Mouse (Mus musculus): ENCODE data around the gene Olfr1438-ps1. TPM values are rescaled to one million over a fixed set of nuclear protein-coding genes. Genes with fewer than 3 reads are reported as not detected.
"Not testable (repeated sequence)": the region's sequence is repeated elsewhere in the genome, so short reads cannot be mapped to it uniquely, and the experiment has no call there.

The Olfr1438-ps1 gene
- not detected in 2 replicates for polyA plus RNA-seq (2015; fragmentation: Nextera tagmentation; extraction: Ambion mirVana)

DNA sequence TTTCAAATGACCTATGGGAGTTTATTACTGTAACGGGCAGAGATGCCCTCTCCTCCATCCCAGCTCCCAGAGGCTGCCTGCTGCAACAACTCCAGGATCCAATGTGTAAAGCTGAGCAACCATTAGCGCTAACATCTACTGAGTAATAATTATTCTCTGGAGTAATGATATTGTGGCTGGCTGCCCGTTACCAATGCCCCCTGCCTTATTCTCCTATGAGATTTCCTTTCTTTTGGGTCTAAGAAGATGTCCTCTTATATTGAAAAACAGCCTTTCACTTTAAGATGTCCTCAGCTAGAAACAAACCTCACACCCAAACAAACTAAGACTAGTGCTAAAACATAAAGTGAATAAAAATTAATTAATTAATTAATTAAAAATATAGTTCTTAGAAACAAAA, at the start of gene Olfr1438-ps1:
Olfr1438-ps1 (minus strand) TSS at position 101 of the 400 bp plus-strand sequence.
- ATAC-seq (replicated peaks; ENCODE audit: insufficient number of reproducible peaks, insufficient read depth, low FRiP score, low read depth): no peak
- 79% methylated on average over 3 of the region's 3 CpGs for WGBS

GRCm38 (mm10) chr19:12374465-12375025, 38.8 kb upstream of the Olfr1438-ps1 start:
- H3K27me3 ChIP-seq: no peaks in the 10 kb centered on the region
- no peak for ATAC-seq (replicated peaks; ENCODE audit: insufficient number of reproducible peaks, insufficient read depth, low FRiP score, low read depth)
- no peak overlapping the region for H3K9ac ChIP-seq
- no peak overlapping the region for H3K27ac ChIP-seq
- H3K9me3 ChIP-seq (replicated peaks): no peaks in the 10 kb centered on the region
- whole genome bisulfite sequencing: 61% methylated on average over 2 of the region's 2 CpGs
- no peak overlapping the region for H3K4me2 ChIP-seq
- H3K36me3 ChIP-seq: no peaks in the 10 kb centered on the region
- H3K4me1 ChIP-seq (replicated peaks): no peaks in the 10 kb centered on the region
- no peak overlapping the region for H3K4me3 ChIP-seq

More for the DNA sequence above, at the start of gene Olfr1438-ps1:
- H3K9ac ChIP-seq: no peak within 1 kb of the TSS
- H3K4me3 ChIP-seq: no peak within 1 kb of the TSS
- H3K9me3 ChIP-seq (replicated peaks): no peaks in the 10 kb centered on the region
- H3K4me2 ChIP-seq: no peak within 1 kb of the TSS
- no peaks in the 10 kb centered on the region for H3K4me1 ChIP-seq (replicated peaks)
- H3K36me3 ChIP-seq: no peaks in the 10 kb centered on the region
- H3K27ac ChIP-seq: no peak within 1 kb of the TSS
- H3K27me3 ChIP-seq: no peaks in the 10 kb centered on the region

DNA sequence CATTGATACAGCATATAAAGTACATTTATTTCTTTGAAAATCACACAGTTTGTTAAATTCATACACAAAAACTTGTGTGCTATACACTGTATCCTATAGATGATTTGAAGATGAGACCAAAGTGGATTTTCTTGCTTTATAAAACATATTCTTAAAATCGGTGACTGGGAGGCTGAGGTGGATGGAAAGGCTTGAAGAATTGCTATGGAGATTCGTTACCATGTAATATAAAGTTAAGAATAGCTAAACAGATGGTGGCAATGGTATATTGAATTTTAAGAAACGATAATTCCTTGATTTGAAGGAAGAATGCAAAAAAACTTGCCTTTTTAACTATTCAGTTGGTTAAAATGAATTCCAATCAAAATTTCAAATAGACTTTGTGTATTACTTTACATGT, 37.3 kb upstream of the Olfr1438-ps1 start:
- 63% methylated on average over 3 of the region's 3 CpGs for WGBS
- Histone ChIP-seq H3K9ac (no peak overlapping the region), H3K27me3 (no peaks in the 10 kb centered on the region)

GRCm38 (mm10) chr19:12325001-12325400, 10.7 kb downstream of the Olfr1438-ps1 start, which contains the start of gene Olfr1437:
Olfr1437 (minus strand) TSS chr19:12325101.
- no peak within 1 kb of the TSS for H3K9ac ChIP-seq
- ATAC-seq (replicated peaks; ENCODE audit: insufficient number of reproducible peaks, insufficient read depth, low FRiP score, low read depth): no peak
- H3K27me3 ChIP-seq: no peaks in the 10 kb centered on the region
- no peaks in the 10 kb centered on the region for H3K36me3 ChIP-seq
- no peaks in the 10 kb centered on the region for H3K4me1 ChIP-seq (replicated peaks)
- no peak within 1 kb of the TSS for H3K4me2 ChIP-seq
- no peaks in the 10 kb centered on the region for H3K9me3 ChIP-seq (replicated peaks)
- H3K4me3 ChIP-seq: no peak within 1 kb of the TSS
- 77% methylated on average over 2 of the region's 2 CpGs for WGBS
- no peak within 1 kb of the TSS for H3K27ac ChIP-seq

More for the DNA sequence above, 37.3 kb upstream of the Olfr1438-ps1 start:
- ATAC-seq (replicated peaks; ENCODE audit: insufficient number of reproducible peaks, insufficient read depth, low FRiP score, low read depth): no peak
- H3K27ac ChIP-seq: no peak overlapping the region
- H3K4me2 ChIP-seq: no peak overlapping the region
- H3K4me3 ChIP-seq: no peak overlapping the region
- no peaks in the 10 kb centered on the region for H3K36me3 ChIP-seq
- no peaks in the 10 kb centered on the region for H3K9me3 ChIP-seq (replicated peaks)
- H3K4me1 ChIP-seq (replicated peaks): no peaks in the 10 kb centered on the region

DNA sequence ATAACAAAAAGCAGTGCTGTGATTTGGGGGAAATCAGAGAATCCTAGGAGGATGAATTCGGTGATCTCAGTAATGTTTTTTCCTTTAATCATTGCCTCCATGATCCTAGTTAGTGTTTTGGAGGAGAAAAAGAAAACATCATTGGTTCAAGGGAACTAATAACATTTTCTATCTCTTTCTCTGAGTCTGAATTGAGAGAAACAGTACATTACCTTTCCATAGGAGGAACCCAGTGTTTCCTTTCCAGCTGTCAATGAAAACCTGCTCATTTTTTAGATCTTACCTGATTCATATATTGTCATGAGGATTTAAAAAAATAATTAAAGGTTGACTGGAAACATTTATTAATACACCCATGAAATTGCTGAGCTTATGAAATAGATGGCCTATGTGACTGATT, 36.7 kb downstream of the Olfr1438-ps1 start, which contains the start of gene Olfr1436:
Olfr1436 (minus strand) TSS at position 101 of the 400 bp plus-strand sequence.
- not testable (repeated sequence) for H3K4me1 ChIP-seq (replicated peaks); H3K27me3 ChIP-seq; H3K36me3 ChIP-seq; H3K4me2 ChIP-seq; H3K4me3 ChIP-seq; H3K9ac ChIP-seq; H3K27ac ChIP-seq; H3K9me3 ChIP-seq (replicated peaks); ATAC-seq (replicated peaks; ENCODE audit: insufficient number of reproducible peaks, insufficient read depth, low FRiP score, low read depth)
- 66% methylated on average over 1 of the region's 1 CpGs for WGBS

GRCm38 (mm10) chr19:12292979-12293378, 42.7 kb downstream of the Olfr1438-ps1 start:
- H3K4me2 ChIP-seq: no peak overlapping the region
- no peaks in the 10 kb centered on the region for H3K27me3 ChIP-seq
- H3K4me1 ChIP-seq (replicated peaks): no peaks in the 10 kb centered on the region
- no peak overlapping the region for H3K9ac ChIP-seq
- no peak for ATAC-seq (replicated peaks; ENCODE audit: insufficient number of reproducible peaks, insufficient read depth, low FRiP score, low read depth)
- no peak overlapping the region for H3K27ac ChIP-seq
- no peaks in the 10 kb centered on the region for H3K9me3 ChIP-seq (replicated peaks)
- no peaks in the 10 kb centered on the region for H3K36me3 ChIP-seq
- H3K4me3 ChIP-seq: no peak overlapping the region

- WGBS: 61% methylated on average over 2 of the region's 2 CpGs
- Histone ChIP-seq H3K4me1 (replicated peaks) (no peaks in the 10 kb centered on the region), H3K27ac (no peak within 1 kb of the TSS), H3K36me3 (no peaks in the 10 kb centered on the region), H3K9me3 (replicated peaks) (no peaks in the 10 kb centered on the region), H3K27me3 (no peaks in the 10 kb centered on the region), H3K4me3 (no peak within 1 kb of the TSS), H3K4me2 (no peak within 1 kb of the TSS), H3K9ac (no peak within 1 kb of the TSS)
- no peak for ATAC-seq (replicated peaks; ENCODE audit: insufficient number of reproducible peaks, insufficient read depth, low FRiP score, low read depth)
Measured at GRCm38 (mm10) chr19:12279554-12279953, 56.2 kb downstream of the Olfr1438-ps1 start, which contains the start of gene Olfr1434. Olfr1434 (plus strand) TSS chr19:12279854.

Other genes starting within 250 kb of the Olfr1438-ps1 start
- not detected in 2 replicates for gene Olfr1426, start 243.9 kb downstream of the Olfr1438-ps1 start, polyA plus RNA-seq (2015; fragmentation: Nextera tagmentation; extraction: Ambion mirVana)
- gene Olfr1427, start 232.6 kb downstream of the Olfr1438-ps1 start, polyA plus RNA-seq (2015; fragmentation: Nextera tagmentation; extraction: Ambion mirVana): not detected in 2 replicates
- gene Olfr1428, start 220.0 kb downstream of the Olfr1438-ps1 start, polyA plus RNA-seq (2015; fragmentation: Nextera tagmentation; extraction: Ambion mirVana): not detected in 2 replicates
- not detected in 2 replicates for gene Olfr76, start 212.7 kb downstream of the Olfr1438-ps1 start, polyA plus RNA-seq (2015; fragmentation: Nextera tagmentation; extraction: Ambion mirVana)
- not detected in 2 replicates for gene Olfr1555-ps1, start 165.8 kb downstream of the Olfr1438-ps1 start, polyA plus RNA-seq (2015; fragmentation: Nextera tagmentation; extraction: Ambion mirVana)
- gene Olfr1431, start 135.3 kb downstream of the Olfr1438-ps1 start, polyA plus RNA-seq (2015; fragmentation: Nextera tagmentation; extraction: Ambion mirVana): not detected in 2 replicates
- gene Olfr1432, start 103.3 kb downstream of the Olfr1438-ps1 start, polyA plus RNA-seq (2015; fragmentation: Nextera tagmentation; extraction: Ambion mirVana): not detected in 2 replicates
- not detected in 2 replicates for gene Olfr262, start 94.3 kb downstream of the Olfr1438-ps1 start, polyA plus RNA-seq (2015; fragmentation: Nextera tagmentation; extraction: Ambion mirVana)
- gene Olfr235, start 74.9 kb downstream of the Olfr1438-ps1 start, polyA plus RNA-seq (2015; fragmentation: Nextera tagmentation; extraction: Ambion mirVana): not detected in 2 replicates
- gene Olfr1434, start 56.1 kb downstream of the Olfr1438-ps1 start, polyA plus RNA-seq (2015; fragmentation: Nextera tagmentation; extraction: Ambion mirVana): not detected in 2 replicates
- not detected in 2 replicates for gene Olfr1436, start 36.8 kb downstream of the Olfr1438-ps1 start, polyA plus RNA-seq (2015; fragmentation: Nextera tagmentation; extraction: Ambion mirVana)
- gene Olfr1437, start 10.8 kb downstream of the Olfr1438-ps1 start, polyA plus RNA-seq (2015; fragmentation: Nextera tagmentation; extraction: Ambion mirVana): not detected in 2 replicates
- gene Olfr1440, start 51.4 kb upstream of the Olfr1438-ps1 start, polyA plus RNA-seq (2015; fragmentation: Nextera tagmentation; extraction: Ambion mirVana): not detected in 2 replicates
- gene Olfr1441, start 81.5 kb upstream of the Olfr1438-ps1 start, polyA plus RNA-seq (2015; fragmentation: Nextera tagmentation; extraction: Ambion mirVana): not detected in 2 replicates
- not detected in 2 replicates for gene Pfpl, start 92.0 kb upstream of the Olfr1438-ps1 start, polyA plus RNA-seq (2015; fragmentation: Nextera tagmentation; extraction: Ambion mirVana)
- 0.54 and 0.72 TPM in 2 replicates for gene Mpeg1, start 124.9 kb upstream of the Olfr1438-ps1 start, polyA plus RNA-seq (2015; fragmentation: Nextera tagmentation; extraction: Ambion mirVana)
- gene Dtx4, start 165.5 kb upstream of the Olfr1438-ps1 start, polyA plus RNA-seq (2015; fragmentation: Nextera tagmentation; extraction: Ambion mirVana): 2.5 and 4.5 TPM in 2 replicates
- 16.6 and 17.3 TPM in 2 replicates for gene Fam111a, start 209.8 kb upstream of the Olfr1438-ps1 start, polyA plus RNA-seq (2015; fragmentation: Nextera tagmentation; extraction: Ambion mirVana)

All from heart, embryonic 15.5 days (tissue).